26 mouse cellular contexts compared by ENCODE assay signal in genomic region chr5:98939631-98940208, GRCm38 (mm10).
DNase-seq lines count a peak whose midpoint lies in the region; ATAC-seq and TF ChIP-seq lines count a peak whose summit lies in the region.
"Had no signal": no experiment of that assay in that cellular context is flagged by ENCODE, and none has a peak within 500 bp of the region (broad histone marks: within the 10 kb centered on the region; RNA-seq: fewer than 3 reads in every experiment).

No protein-coding gene starts in this region.

- H3K4me1 ChIP-seq in forebrain, embryonic 15.5 days: peaks cover 7% of the 10 kb centered on the region
- no peaks in the 10 kb centered on the region for H3K4me1 ChIP-seq in forebrain, embryonic 11.5 days (replicated peaks; ENCODE audit: control insufficient read depth, insufficient read depth, low read length)
- no peaks in the 10 kb centered on the region for H3K4me1 ChIP-seq in midbrain, embryonic 11.5 days (ENCODE audit: control insufficient read depth, insufficient read depth, low read length)
- H3K4me1 ChIP-seq in midbrain, postnatal 0 days (ENCODE audit: insufficient read depth, low read length): no peaks in the 10 kb centered on the region
- peaks cover 19% of the 10 kb centered on the region for H3K4me1 ChIP-seq in midbrain, embryonic 13.5 days (replicated peaks)
- H3K4me1 ChIP-seq: heart, embryonic 15.5 days; hindbrain, embryonic 15.5 days; neural tube, embryonic 15.5 days had no signal

- H3K27me3 ChIP-seq in forebrain, embryonic 15.5 days: no peaks in the 10 kb centered on the region
- no peaks in the 10 kb centered on the region for H3K27me3 ChIP-seq in forebrain, embryonic 11.5 days (ENCODE audit: control insufficient read depth, insufficient read depth, low read length)
- H3K27me3 ChIP-seq in midbrain, embryonic 11.5 days (ENCODE audit: control insufficient read depth, insufficient read depth, low read length): no peaks in the 10 kb centered on the region
- no peaks in the 10 kb centered on the region for H3K27me3 ChIP-seq in midbrain, postnatal 0 days (ENCODE audit: insufficient read depth, low read length)
- H3K27me3 ChIP-seq in midbrain, embryonic 13.5 days: no peaks in the 10 kb centered on the region
- H3K27me3 ChIP-seq: embryonic facial prominence, embryonic 13.5 days; heart, embryonic 15.5 days; hindbrain, embryonic 15.5 days; intestine, embryonic 15.5 days; limb, embryonic 13.5 days; lung, embryonic 15.5 days; neural tube, embryonic 15.5 days had no signal

- peak overlapping the region; percentile 63 for H3K27ac ChIP-seq in forebrain, embryonic 15.5 days (replicated peaks)
- no peak overlapping the region for H3K27ac ChIP-seq in forebrain, embryonic 11.5 days (ENCODE audit: low read depth, low read length)
- no peak overlapping the region for H3K27ac ChIP-seq in midbrain, embryonic 11.5 days (ENCODE audit: low read depth, low read length)
- no peak overlapping the region for H3K27ac ChIP-seq in midbrain, postnatal 0 days (ENCODE audit: low read depth, low read length)
- H3K27ac ChIP-seq in midbrain, embryonic 13.5 days: peak overlapping the region; percentile 8; the same call in 1 of the 2 replicates
- H3K27ac ChIP-seq: embryonic facial prominence, embryonic 13.5 days; heart, embryonic 10.5 days; heart, embryonic 15.5 days; hindbrain, embryonic 15.5 days; intestine, embryonic 15.5 days; limb, embryonic 13.5 days; lung, embryonic 15.5 days; neural tube, embryonic 15.5 days; stomach, postnatal 0 days had no signal

- no peak overlapping the region for H3K9ac ChIP-seq in forebrain, embryonic 15.5 days (replicated peaks)
- no peak overlapping the region for H3K9ac ChIP-seq in forebrain, embryonic 11.5 days (ENCODE audit: low read length)
- H3K9ac ChIP-seq in midbrain, embryonic 11.5 days (ENCODE audit: low read length): no peak overlapping the region
- H3K9ac ChIP-seq in midbrain, postnatal 0 days (replicated peaks; ENCODE audit: low read length, poor library complexity, severe bottlenecking): no peak overlapping the region
- no peak overlapping the region for H3K9ac ChIP-seq in midbrain, embryonic 13.5 days (replicated peaks)
- H3K9ac ChIP-seq: embryonic facial prominence, embryonic 13.5 days; heart, embryonic 15.5 days; hindbrain, embryonic 15.5 days; intestine, embryonic 15.5 days; limb, embryonic 13.5 days; lung, embryonic 15.5 days; neural tube, embryonic 15.5 days had no signal

- H3K4me2 ChIP-seq in forebrain, embryonic 15.5 days (replicated peaks): no peak overlapping the region
- no peak overlapping the region for H3K4me2 ChIP-seq in forebrain, embryonic 11.5 days (ENCODE audit: low read depth, low read length, severe bottlenecking)
- H3K4me2 ChIP-seq in midbrain, embryonic 11.5 days: no peak overlapping the region
- H3K4me2 ChIP-seq in midbrain, postnatal 0 days (ENCODE audit: low read depth, low read length, poor library complexity, severe bottlenecking): no peak overlapping the region
- no peak overlapping the region for H3K4me2 ChIP-seq in midbrain, embryonic 13.5 days (replicated peaks)
- H3K4me2 ChIP-seq: embryonic facial prominence, embryonic 13.5 days; heart, embryonic 15.5 days; hindbrain, embryonic 15.5 days; intestine, embryonic 15.5 days; limb, embryonic 13.5 days; liver, embryonic 11.5 days; lung, embryonic 15.5 days; neural tube, embryonic 15.5 days had no signal

- no peak for TF ChIP-seq CTCF in midbrain, postnatal 0 days (IDR thresholded peaks at IDR 0.05)

- H3K36me3 ChIP-seq in forebrain, embryonic 15.5 days: no peaks in the 10 kb centered on the region
- no peaks in the 10 kb centered on the region for H3K36me3 ChIP-seq in forebrain, embryonic 11.5 days (ENCODE audit: control insufficient read depth, insufficient read depth, low read length)
- no peaks in the 10 kb centered on the region for H3K36me3 ChIP-seq in midbrain, embryonic 11.5 days (ENCODE audit: control insufficient read depth, insufficient read depth, low read length)
- no peaks in the 10 kb centered on the region for H3K36me3 ChIP-seq in midbrain, postnatal 0 days (ENCODE audit: insufficient read depth, low read length)
- H3K36me3 ChIP-seq in midbrain, embryonic 13.5 days: no peaks in the 10 kb centered on the region
- H3K36me3 ChIP-seq: embryonic facial prominence, embryonic 13.5 days; heart, embryonic 10.5 days; heart, embryonic 15.5 days; hindbrain, embryonic 15.5 days; intestine, embryonic 15.5 days; limb, embryonic 13.5 days; lung, embryonic 15.5 days; neural tube, embryonic 15.5 days had no signal

- DNase-seq in forebrain, embryonic 11.5 days (ENCODE audit: low spot score): no peak
- DNase-seq in midbrain, embryonic 11.5 days (ENCODE audit: low spot score, missing footprints): peak; percentile 59
- no peak for DNase-seq in midbrain, postnatal 0 days (ENCODE audit: low spot score)
- DNase-seq in kidney, postnatal 25 days: no peak
- no peak for DNase-seq in right cerebral cortex, postnatal 25 days
- DNase-seq: adrenal gland, postnatal 14 days; cerebellum, adult 18-20 months; gastrocnemius, postnatal 14 days; kidney, adult 2 months; kidney, postnatal 4 days; right cerebral cortex, adult 18-20 months; right cerebral cortex, postnatal 4 days; thymus, adult 18-20 months; thymus, postnatal 25 days had no signal

- H3K9me3 ChIP-seq in forebrain, embryonic 15.5 days: no peaks in the 10 kb centered on the region
- no peaks in the 10 kb centered on the region for H3K9me3 ChIP-seq in forebrain, embryonic 11.5 days (ENCODE audit: control insufficient read depth, low read length)
- no peaks in the 10 kb centered on the region for H3K9me3 ChIP-seq in midbrain, embryonic 11.5 days (ENCODE audit: control insufficient read depth, low read length)
- H3K9me3 ChIP-seq in midbrain, postnatal 0 days (ENCODE audit: low read length): no peaks in the 10 kb centered on the region
- no peaks in the 10 kb centered on the region for H3K9me3 ChIP-seq in midbrain, embryonic 13.5 days
- H3K9me3 ChIP-seq: embryonic facial prominence, embryonic 13.5 days; heart, embryonic 10.5 days; heart, embryonic 15.5 days; hindbrain, embryonic 15.5 days; intestine, embryonic 15.5 days; limb, embryonic 13.5 days; lung, embryonic 15.5 days; neural tube, embryonic 15.5 days had no signal

- ATAC-seq in forebrain, embryonic 15.5 days (replicated peaks): no peak
- ATAC-seq in forebrain, embryonic 11.5 days (replicated peaks; ENCODE audit: low FRiP score): no peak
- ATAC-seq in midbrain, embryonic 11.5 days (ENCODE audit: low FRiP score): 0 out of 2 replicates have a peak, but pooled peaks have one; percentile 33
- no peak for ATAC-seq in midbrain, postnatal 0 days (ENCODE audit: low FRiP score)
- 0 out of 2 replicates have a peak, but pooled peaks have one; percentile 28 for ATAC-seq in midbrain, embryonic 13.5 days
- ATAC-seq: intestine, embryonic 15.5 days had no signal

- WGBS in forebrain, embryonic 15.5 days: 62% methylated on average over 6 of the region's 6 CpGs
- WGBS in forebrain, embryonic 11.5 days: 84% methylated on average over 6 of the region's 6 CpGs
- WGBS in midbrain, embryonic 11.5 days: 79% methylated on average over 6 of the region's 6 CpGs
- WGBS in midbrain, postnatal 0 days: 65% methylated on average over 6 of the region's 6 CpGs
- WGBS in midbrain, embryonic 13.5 days: 67% methylated on average over 6 of the region's 6 CpGs

- H3K4me3 ChIP-seq in forebrain, embryonic 15.5 days: no peak overlapping the region
- no peak overlapping the region for H3K4me3 ChIP-seq in forebrain, embryonic 11.5 days (ENCODE audit: low read depth, low read length)
- no peak overlapping the region for H3K4me3 ChIP-seq in midbrain, embryonic 11.5 days (ENCODE audit: low read depth, low read length)
- no peak overlapping the region for H3K4me3 ChIP-seq in midbrain, postnatal 0 days (ENCODE audit: low read depth, low read length)
- H3K4me3 ChIP-seq in midbrain, embryonic 13.5 days (replicated peaks): no peak overlapping the region
- H3K4me3 ChIP-seq: embryonic facial prominence, embryonic 13.5 days; heart, embryonic 10.5 days; heart, embryonic 15.5 days; hindbrain, embryonic 15.5 days; intestine, embryonic 15.5 days; limb, embryonic 13.5 days; lung, embryonic 15.5 days; neural tube, embryonic 15.5 days had no signal

Comparison
In these comparisons a context has a peak if more than half of its experiments do, and no peak if none do; other contexts are left out.
1. ATAC-seq: peak in midbrain, embryonic 11.5 days (single experiment) and midbrain, embryonic 13.5 days (single experiment); none in forebrain, embryonic 15.5 days (single experiment), forebrain, embryonic 11.5 days (single experiment) and midbrain, postnatal 0 days (single experiment).
2. H3K27ac ChIP-seq: peak in forebrain, embryonic 15.5 days (single experiment) and midbrain, embryonic 13.5 days (single experiment); none in forebrain, embryonic 11.5 days (single experiment), midbrain, embryonic 11.5 days (single experiment) and midbrain, postnatal 0 days (single experiment).